Mouse (Mus musculus) ES-Bruce4 (cell line): ENCODE results near the gene St14. TPM values are rescaled to one million over a fixed set of nuclear protein-coding genes. Genes with fewer than 3 reads are reported as not detected.

Source experiments
- H3K27ac ChIP-seq: 2 replicates; pipeline ENCODE4 v1.5.1; 2012; ENCODE audit warnings: low read length, inconsistent platforms; ENCODE audit not compliant: insufficient read depth
- H3K27me3 ChIP-seq: 2 replicates; pipeline ENCODE4 v1.6.1; 2012; ENCODE audit warnings: mild to moderate bottlenecking, low read length, inconsistent platforms; ENCODE audit not compliant: control insufficient read depth, poor library complexity, insufficient read depth, severe bottlenecking
- H3K36me3 ChIP-seq: 2 replicates; pipeline ENCODE4 v1.6.1; 2012; ENCODE audit warnings: inconsistent platforms, mild to moderate bottlenecking, low read length, moderate library complexity; ENCODE audit not compliant: control insufficient read depth, poor library complexity, insufficient read depth, severe bottlenecking
- H3K4me1 ChIP-seq: one replicate; pipeline ENCODE4 v1.8.1; 2011; ENCODE audit warnings: low read length; ENCODE audit not compliant: control insufficient read depth, insufficient read depth
- H3K4me3 ChIP-seq: 2 replicates; pipeline ENCODE4 v1.5.1; 2011; ENCODE audit warnings: low read depth, mild to moderate bottlenecking, low read length
- H3K9ac ChIP-seq: 2 replicates; pipeline ENCODE4 v1.6.1; 2012; ENCODE audit warnings: low read depth, mild to moderate bottlenecking, inconsistent platforms; ENCODE audit not compliant: poor library complexity, severe bottlenecking
- H3K9me3 ChIP-seq: replicated peaks from 2 replicates; pipeline ENCODE4 v1.6.1; 2012; ENCODE audit warnings: mild to moderate bottlenecking, low read length, inconsistent platforms; ENCODE audit not compliant: control insufficient read depth, poor library complexity, insufficient read depth, severe bottlenecking
- CTCF ChIP-seq: IDR thresholded peaks from one replicate; pipeline ENCODE4 v1.8.1; 2011; ENCODE audit warnings: low read depth, low read length
- EP300 ChIP-seq: IDR thresholded peaks from 2 replicates; pipeline ENCODE4 v1.6.1; 2011; ENCODE audit warnings: low read depth, low read length; ENCODE audit not compliant: insufficient read depth
- POLR2A ChIP-seq: IDR thresholded peaks from one replicate; pipeline ENCODE4 v1.8.1; 2011; ENCODE audit warnings: low read length; ENCODE audit not compliant: insufficient read depth
- polyA plus RNA-seq: library from polyadenylated mRNA; stranded (reverse); fragments of >200 nt; gene quantifications from 2 replicates; pipeline ENCODE4 v1.2.4, GENCODE M21; 2011; ENCODE audit warnings: low read depth; ENCODE audit not compliant: missing spikeins, insufficient read depth, insufficient read length

Gene St14
- polyA plus RNA-seq, 1 experiment: 118 TPM

- H3K9me3 ChIP-seq: no peaks in the 10 kb centered on the region
Observed at GRCm38 (mm10) chr9:31090081-31091023, 41.3 kb downstream of the St14 start.

GRCm38 (mm10) chr9:31089541-31089940, 42.1 kb downstream of the St14 start:
- no peaks in the 10 kb centered on the region for H3K4me1 ChIP-seq
- no peak overlapping the region for H3K9ac ChIP-seq
- no peak overlapping the region for H3K27ac ChIP-seq
- H3K27me3 ChIP-seq: no peaks in the 10 kb centered on the region
- H3K4me3 ChIP-seq: no peak overlapping the region
- H3K36me3 ChIP-seq: 0 out of 2 replicates have a peak, but pooled peaks cover 5% of the 10 kb centered on the region
- TF ChIP-seq EP300 (no peak), POLR2A (no peak), CTCF (no peak)
- no peaks in the 10 kb centered on the region for H3K9me3 ChIP-seq

More at GRCm38 (mm10) chr9:31090081-31091023, 41.3 kb downstream of the St14 start:
- Histone ChIP-seq H3K27ac (no peak overlapping the region), H3K27me3 (no peaks in the 10 kb centered on the region), H3K4me1 (no peaks in the 10 kb centered on the region), H3K4me3 (peak overlapping the region; percentile 36), H3K9ac (no peak overlapping the region), H3K36me3 (peaks cover 5% of the 10 kb centered on the region; the same call in 1 of the 2 replicates)
- TF ChIP-seq EP300 (no peak), POLR2A (no peak), CTCF (no peak)

- H3K4me1 ChIP-seq: no peaks in the 10 kb centered on the region
Observed at GRCm38 (mm10) chr9:31088883-31089282, 42.8 kb downstream of the St14 start.

GRCm38 (mm10) chr9:31088116-31088515, 43.5 kb downstream of the St14 start:
- H3K9ac ChIP-seq: no peak overlapping the region
- H3K4me1 ChIP-seq: no peaks in the 10 kb centered on the region
- H3K9me3 ChIP-seq: no peaks in the 10 kb centered on the region
- no peak for TF ChIP-seq EP300
- TF ChIP-seq CTCF: no peak
- TF ChIP-seq POLR2A: no peak
- no peak overlapping the region for H3K27ac ChIP-seq
- no peaks in the 10 kb centered on the region for H3K27me3 ChIP-seq
- 0 out of 2 replicates have a peak, but pooled peaks cover 5% of the 10 kb centered on the region for H3K36me3 ChIP-seq
- no peak overlapping the region for H3K4me3 ChIP-seq

More at GRCm38 (mm10) chr9:31088883-31089282, 42.8 kb downstream of the St14 start:
- no peaks in the 10 kb centered on the region for H3K9me3 ChIP-seq
- H3K27ac ChIP-seq: no peak overlapping the region
- H3K4me3 ChIP-seq: no peak overlapping the region
- no peaks in the 10 kb centered on the region for H3K27me3 ChIP-seq
- TF ChIP-seq CTCF (no peak), POLR2A (no peak), EP300 (no peak)
- H3K36me3 ChIP-seq: 0 out of 2 replicates have a peak, but pooled peaks cover 5% of the 10 kb centered on the region
- no peak overlapping the region for H3K9ac ChIP-seq

GRCm38 (mm10) chr9:31087466-31087865, 44.2 kb downstream of the St14 start:
- Histone ChIP-seq H3K36me3 (0 out of 2 replicates have a peak, but pooled peaks cover 5% of the 10 kb centered on the region), H3K9me3 (no peaks in the 10 kb centered on the region), H3K4me3 (no peak overlapping the region), H3K27me3 (no peaks in the 10 kb centered on the region), H3K27ac (no peak overlapping the region), H3K9ac (no peak overlapping the region), H3K4me1 (no peaks in the 10 kb centered on the region)
- TF ChIP-seq POLR2A (no peak), EP300 (no peak), CTCF (no peak)

GRCm38 (mm10) chr9:31086754-31087145, 44.9 kb downstream of the St14 start:
- no peaks in the 10 kb centered on the region for H3K9me3 ChIP-seq
- no peak overlapping the region for H3K9ac ChIP-seq
- no peak overlapping the region for H3K27ac ChIP-seq
- H3K4me3 ChIP-seq: no peak overlapping the region
- no peaks in the 10 kb centered on the region for H3K4me1 ChIP-seq
- H3K36me3 ChIP-seq: 0 out of 2 replicates have a peak, but pooled peaks cover 5% of the 10 kb centered on the region
- TF ChIP-seq POLR2A (no peak), CTCF (no peak), EP300 (no peak)
- no peaks in the 10 kb centered on the region for H3K27me3 ChIP-seq
